Mouse (Mus musculus) small intestine, adult 2 months (tissue): ENCODE data around the gene Slc12a6. TPM values are rescaled to one million over a fixed set of nuclear protein-coding genes. Genes with fewer than 3 reads are reported as not detected.

ENCODE experiments used
- H3K27ac ChIP-seq: fragments of 200-500 bp; 2 replicates; pipeline ENCODE4 v1.5.1; 2012; ENCODE audit warnings: low read depth, low read length, control low read depth, inconsistent platforms; ENCODE audit not compliant: insufficient read depth
- H3K27me3 ChIP-seq: fragments of 200-500 bp; 2 replicates; pipeline ENCODE4 v1.6.1; 2012; ENCODE audit warnings: mild to moderate bottlenecking, moderate library complexity, low read length, inconsistent platforms; ENCODE audit not compliant: control insufficient read depth, insufficient read depth
- H3K36me3 ChIP-seq: fragments of 200-500 bp; 2 replicates; pipeline ENCODE4 v1.6.1; 2012; ENCODE audit warnings: mild to moderate bottlenecking, low read length, control low read depth, inconsistent platforms; ENCODE audit not compliant: control insufficient read depth, insufficient read depth
- H3K4me1 ChIP-seq: fragments of 200-500 bp; 2 replicates; pipeline ENCODE4 v1.6.1; 2012; ENCODE audit warnings: low read length, inconsistent platforms, mixed read lengths; ENCODE audit not compliant: control insufficient read depth, insufficient read depth, insufficient read length
- H3K4me3 ChIP-seq: fragments of 200-500 bp; 2 replicates; pipeline ENCODE4 v1.5.1; 2012; ENCODE audit warnings: low read depth, mild to moderate bottlenecking, control low read depth, inconsistent platforms, low read length, moderate library complexity
- CTCF ChIP-seq: fragments of 200-500 bp; IDR thresholded peaks from 2 replicates; pipeline ENCODE4 v1.5.1; 2012; ENCODE audit warnings: low read depth, mild to moderate bottlenecking, control low read depth, inconsistent platforms, low read length, moderate library complexity, mixed read lengths; ENCODE audit not compliant: insufficient replicate concordance, insufficient read length; ENCODE audit errors: extremely low read depth
- POLR2A ChIP-seq: fragments of 200-500 bp; IDR thresholded peaks from 2 replicates; pipeline ENCODE4 v1.6.1; 2012; ENCODE audit warnings: low read depth, mild to moderate bottlenecking, control low read depth, inconsistent platforms, low read length, moderate library complexity
- WGBS: fragments of 180-500 bp; shearing (Covaris S2); methylation state at CpG from one replicate; pipeline ENCODE4 v1.1.7; 2018; 5-methylcytosine and 5-hydroxymethylcytosine counted together
- polyA plus RNA-seq: library from polyadenylated mRNA; depleted of rRNA; stranded (reverse); fragments of >200 nt; gene quantifications from 2 replicates; pipeline ENCODE4 v1.2.3, GENCODE M21; 2012

Gene Slc12a6
- polyA plus RNA-seq, 1 experiment = 17.6 TPM

- under 1% methylated on average over 72 of the region's 72 CpGs for WGBS
- peak; percentile 85 for TF ChIP-seq CTCF
- peak; percentile 64; the same call in 1 of the 2 replicates for TF ChIP-seq POLR2A
- H3K27me3 ChIP-seq = no peaks in the 10 kb centered on the region
- no peaks in the 10 kb centered on the region for H3K36me3 ChIP-seq
- peaks cover 2% of the 10 kb centered on the region; the same call in 1 of the 2 replicates for H3K4me1 ChIP-seq
- no peak within 1 kb of the TSS for H3K27ac ChIP-seq
- H3K4me3 ChIP-seq = peak within 1 kb of the TSS; percentile 72
These were observed 113.6 kb downstream of the Slc12a6 start, which contains the start of gene Katnbl1 for GRCm38 (mm10) chr2:112378973-112379898. Gene Katnbl1 (plus strand): TSS chr2:112379211.

DNA sequence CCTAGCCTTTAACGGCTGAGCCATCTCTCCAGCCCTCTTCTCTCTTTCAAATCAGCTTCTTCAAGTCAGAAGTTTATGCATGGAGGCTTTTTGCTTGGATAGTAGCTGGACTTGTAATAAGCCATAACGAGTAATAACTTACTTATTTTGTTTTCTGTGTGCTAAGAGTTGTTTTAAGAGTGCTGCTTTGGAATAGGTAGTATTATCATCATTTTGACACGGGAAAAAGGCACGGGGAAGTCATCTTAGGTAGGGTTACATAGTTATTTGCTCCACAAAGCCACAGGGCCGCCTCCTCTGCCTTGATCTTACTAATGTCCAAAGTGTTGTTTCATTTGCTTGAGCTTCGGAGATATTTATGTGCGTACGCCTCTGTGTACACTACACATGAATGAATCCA, 114.5 kb downstream of the Slc12a6 start:
- H3K27ac ChIP-seq = no peak overlapping the region
- 6% methylated on average over 8 of the region's 8 CpGs for WGBS
- peaks cover 2% of the 10 kb centered on the region; the same call in 1 of the 2 replicates for H3K4me1 ChIP-seq
- no peaks in the 10 kb centered on the region for H3K36me3 ChIP-seq
- no peak overlapping the region for H3K4me3 ChIP-seq
- TF ChIP-seq POLR2A (no peak), CTCF (no peak)
- no peaks in the 10 kb centered on the region for H3K27me3 ChIP-seq

- 98% methylated on average over 1 of the region's 1 CpGs for WGBS
- no peaks in the 10 kb centered on the region for H3K36me3 ChIP-seq
- no peaks in the 10 kb centered on the region for H3K27me3 ChIP-seq
- H3K4me3 ChIP-seq = no peak overlapping the region
- H3K4me1 ChIP-seq = peaks cover 2% of the 10 kb centered on the region; the same call in 1 of the 2 replicates
- TF ChIP-seq CTCF (no peak), POLR2A (no peak)
- H3K27ac ChIP-seq = no peak overlapping the region
These were observed 115.6 kb downstream of the Slc12a6 start for GRCm38 (mm10) chr2:112381219-112381618.

DNA sequence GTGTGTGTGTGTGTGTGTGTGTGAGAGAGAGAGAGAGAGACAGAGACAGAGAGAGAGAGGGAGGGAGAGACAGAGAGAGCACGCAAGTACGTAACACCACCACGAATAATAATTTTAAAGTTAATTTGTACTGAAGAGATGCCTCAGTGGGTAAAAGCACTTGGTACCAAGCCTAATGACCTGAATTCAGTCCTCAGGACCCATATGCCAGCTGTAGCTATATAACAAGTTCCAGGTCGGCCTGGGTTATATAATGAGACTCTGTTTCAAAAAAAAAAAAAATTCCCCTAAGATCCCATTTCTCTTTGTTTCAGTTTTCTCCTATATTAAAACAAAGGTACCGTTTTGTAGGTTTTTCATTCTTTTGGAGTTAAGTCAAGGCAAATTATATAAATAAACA, 125.2 kb downstream of the Slc12a6 start:
- no peaks in the 10 kb centered on the region for H3K4me1 ChIP-seq
- H3K4me3 ChIP-seq = no peak overlapping the region
- no peaks in the 10 kb centered on the region for H3K36me3 ChIP-seq
- WGBS = 85% methylated on average over 5 of the region's 5 CpGs
- H3K27me3 ChIP-seq = no peaks in the 10 kb centered on the region
- no peak for TF ChIP-seq CTCF
- TF ChIP-seq POLR2A = no peak
- H3K27ac ChIP-seq = no peak overlapping the region

DNA sequence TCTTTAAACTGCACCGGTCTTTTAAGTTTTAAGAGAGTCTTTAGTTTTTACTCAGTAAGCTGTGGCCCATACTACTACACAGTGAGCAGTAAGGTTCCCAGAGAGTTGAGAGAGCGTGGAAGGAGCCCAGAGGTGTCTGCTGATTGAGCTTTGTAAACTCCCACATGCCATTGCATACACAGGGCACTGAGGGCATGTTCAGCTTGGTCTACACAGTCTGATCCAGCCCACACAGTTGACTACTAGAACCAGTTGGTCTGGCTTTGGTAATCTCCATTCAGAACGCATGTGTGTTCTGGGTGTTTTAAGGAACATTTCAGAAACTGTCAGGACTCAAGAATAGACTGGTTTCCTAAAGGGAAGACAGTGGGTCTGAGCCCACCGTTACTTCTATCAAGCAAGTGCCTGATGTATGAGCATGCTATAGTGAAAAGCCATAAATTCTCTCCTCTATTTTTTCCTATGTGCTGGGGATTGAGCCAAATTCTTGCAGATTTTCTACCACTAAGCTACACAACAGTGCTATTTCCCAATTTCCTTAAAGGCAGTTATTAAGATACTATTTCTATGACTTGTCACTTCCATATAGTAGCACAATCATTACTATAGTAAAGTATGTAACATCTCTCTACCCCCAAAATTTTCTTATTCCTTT, 125.8 kb downstream of the Slc12a6 start:
- Histone ChIP-seq H3K27ac (no peak overlapping the region), H3K4me1 (peaks cover under 1% of the 10 kb centered on the region; the same call in 1 of the 2 replicates)
- WGBS = 88% methylated on average over 4 of the region's 4 CpGs

DNA sequence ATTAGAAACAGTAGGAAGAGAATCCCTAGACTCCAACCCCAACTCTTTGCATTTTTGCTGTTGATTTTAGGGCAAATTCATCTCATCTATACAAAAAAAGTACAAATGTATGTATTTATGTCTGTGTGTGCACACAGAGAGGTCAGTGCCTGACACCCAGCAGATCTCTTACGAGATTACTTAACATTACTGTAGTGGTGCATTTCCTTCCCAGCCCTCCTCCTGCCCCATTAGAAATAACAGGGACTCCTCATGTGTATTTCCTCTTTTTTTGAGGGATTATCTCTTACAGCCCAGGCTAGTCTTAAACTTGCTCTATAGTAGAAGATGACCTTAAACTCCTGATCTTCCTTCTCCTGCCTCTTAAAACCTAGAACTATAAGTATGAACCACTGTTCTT, 127.1 kb downstream of the Slc12a6 start:
- no peak overlapping the region for H3K4me3 ChIP-seq
- H3K27me3 ChIP-seq = no peaks in the 10 kb centered on the region
- peaks cover 3% of the 10 kb centered on the region; the same call in 1 of the 2 replicates for H3K4me1 ChIP-seq
- no peaks in the 10 kb centered on the region for H3K36me3 ChIP-seq
- TF ChIP-seq POLR2A = no peak
- TF ChIP-seq CTCF = no peak
- H3K27ac ChIP-seq = no peak overlapping the region
- WGBS = 76% methylated on average over 1 of the region's 1 CpGs

More for the DNA sequence above, 125.8 kb downstream of the Slc12a6 start:
- H3K27me3 ChIP-seq = no peaks in the 10 kb centered on the region
- TF ChIP-seq CTCF (no peak), POLR2A (no peak)
- no peaks in the 10 kb centered on the region for H3K36me3 ChIP-seq
- H3K4me3 ChIP-seq = no peak overlapping the region

DNA sequence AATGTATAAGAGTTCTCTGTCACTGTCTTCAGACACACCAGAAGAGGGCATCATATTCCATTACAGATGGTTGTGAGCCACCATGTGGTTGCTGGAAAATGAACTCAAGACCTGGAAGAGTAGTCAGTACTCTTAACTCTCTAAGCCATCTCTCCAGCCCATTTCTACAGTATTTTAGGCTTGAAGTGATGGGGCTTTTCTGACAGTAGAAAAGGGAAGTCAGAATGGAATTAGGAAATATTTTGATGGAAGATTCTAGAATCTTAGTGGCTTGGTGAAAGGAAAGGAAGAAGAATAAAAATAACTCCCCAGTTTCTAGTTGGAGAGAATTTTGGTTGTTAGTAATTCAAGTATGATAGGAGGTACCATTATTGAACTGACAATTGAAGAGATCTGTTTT, 128.3 kb downstream of the Slc12a6 start:
- Histone ChIP-seq H3K27me3 (no peaks in the 10 kb centered on the region), H3K4me1 (peaks cover 3% of the 10 kb centered on the region; the same call in 1 of the 2 replicates), H3K27ac (no peak overlapping the region), H3K36me3 (no peaks in the 10 kb centered on the region), H3K4me3 (no peak overlapping the region)
- TF ChIP-seq POLR2A (no peak), CTCF (no peak)
